Mouse (Mus musculus) forebrain, embryonic 16.5 days (tissue): ENCODE measurements at regions not wholly inside any gene's neighbourhood (a gene's known extent, or its start where the extent isn't known, plus 50 kb on each side); places are given as distances from the start of the nearest gene placed in this dataset.

Experiments
- ATAC-seq: fragments of 200-750 bp; cut with Nextera tagmentation; 2 replicates; pipeline ENCODE4 v1.8.0; 2017; ENCODE audit warnings: mild to moderate bottlenecking, moderate library complexity
- H3K27ac ChIP-seq: fragments of 300-500 bp; sonication (generic); 2 replicates; pipeline ENCODE4 v1.5.1; 2014; ENCODE audit warnings: low read length, control low read depth
- H3K27me3 ChIP-seq: fragments of 300-500 bp; sonication (generic); replicated peaks from 2 replicates; pipeline ENCODE4 v1.6.1; 2014; ENCODE audit warnings: low read length; ENCODE audit not compliant: control insufficient read depth, insufficient read depth
- H3K36me3 ChIP-seq: fragments of 300-500 bp; sonication (generic); 2 replicates; pipeline ENCODE4 v1.6.1; 2014; ENCODE audit not compliant: control insufficient read depth, insufficient read depth
- H3K4me1 ChIP-seq: fragments of 300-500 bp; sonication (generic); replicated peaks from 2 replicates; pipeline ENCODE4 v1.6.1; 2014; ENCODE audit warnings: low read length; ENCODE audit not compliant: control insufficient read depth, insufficient read depth
- H3K4me2 ChIP-seq: fragments of 300-500 bp; sonication (generic); 2 replicates; pipeline ENCODE4 v1.6.1; 2014; ENCODE audit warnings: mild to moderate bottlenecking, low read length, control low read depth
- H3K4me3 ChIP-seq: fragments of 300-500 bp; sonication (generic); replicated peaks from 2 replicates; pipeline ENCODE4 v1.5.1; 2014; ENCODE audit warnings: mild to moderate bottlenecking, low read length, control low read depth
- H3K9ac ChIP-seq: fragments of 300-500 bp; sonication (generic); replicated peaks from 2 replicates; pipeline ENCODE4 v1.6.1; 2014; ENCODE audit warnings: low read depth, low read length, control low read depth
- H3K9me3 ChIP-seq: fragments of 300-500 bp; sonication (generic); 2 replicates; pipeline ENCODE4 v1.6.1; 2016; ENCODE audit warnings: low read length; ENCODE audit not compliant: control insufficient read depth
- WGBS: fragments of 180-500 bp; shearing (Covaris S2); extraction: QIAGEN DNeasy Blood & Tissue Kit; methylation state at CpG from one replicate; pipeline ENCODE4 v1.1.7; 2014; 5-methylcytosine and 5-hydroxymethylcytosine counted together

DNA sequence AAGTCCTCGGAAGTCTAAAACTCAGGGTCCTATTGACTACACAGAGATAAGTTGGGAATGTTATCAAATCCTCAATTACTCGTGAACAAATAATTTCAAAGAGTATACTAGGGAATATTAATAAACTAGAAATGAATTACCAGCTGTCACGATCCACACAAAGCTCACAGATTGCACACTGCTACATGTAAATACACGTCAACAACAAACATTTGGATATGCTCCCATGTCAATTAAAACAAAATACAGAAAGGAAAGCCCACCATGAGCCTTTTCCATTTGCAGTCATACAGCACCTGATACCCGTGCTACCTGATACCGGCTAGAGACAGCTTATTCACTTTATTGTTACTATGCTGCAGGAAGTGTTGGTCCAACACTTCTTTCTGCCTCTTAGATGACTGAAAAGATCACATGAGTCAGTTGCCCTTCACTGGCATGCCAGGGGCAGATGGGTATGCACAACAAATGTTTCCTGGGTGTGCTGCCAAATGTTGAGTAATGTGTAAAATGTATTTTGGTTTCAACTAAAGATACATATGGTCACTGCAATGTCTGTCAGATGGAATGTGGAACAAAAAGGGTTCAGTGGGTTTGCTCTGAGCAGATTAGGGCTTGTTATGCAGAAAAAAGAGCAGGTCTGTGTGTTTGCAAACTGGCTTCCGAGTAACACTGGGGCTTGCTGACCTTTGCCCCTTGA, 212.6 kb upstream of the Ube2e3 start:
- 35% methylated on average over 7 of the region's 7 CpGs for WGBS
- peak; percentile 84 for ATAC-seq
- Histone ChIP-seq H3K9ac (no peak overlapping the region), H3K4me1 (peaks cover 6% of the 10 kb centered on the region; the same call in 1 of the 2 replicates), H3K27me3 (no peaks in the 10 kb centered on the region; the same call in 1 of the 2 replicates), H3K27ac (no peak overlapping the region), H3K4me3 (no peak overlapping the region), H3K4me2 (no peak overlapping the region), H3K9me3 (no peaks in the 10 kb centered on the region), H3K36me3 (no peaks in the 10 kb centered on the region)

DNA sequence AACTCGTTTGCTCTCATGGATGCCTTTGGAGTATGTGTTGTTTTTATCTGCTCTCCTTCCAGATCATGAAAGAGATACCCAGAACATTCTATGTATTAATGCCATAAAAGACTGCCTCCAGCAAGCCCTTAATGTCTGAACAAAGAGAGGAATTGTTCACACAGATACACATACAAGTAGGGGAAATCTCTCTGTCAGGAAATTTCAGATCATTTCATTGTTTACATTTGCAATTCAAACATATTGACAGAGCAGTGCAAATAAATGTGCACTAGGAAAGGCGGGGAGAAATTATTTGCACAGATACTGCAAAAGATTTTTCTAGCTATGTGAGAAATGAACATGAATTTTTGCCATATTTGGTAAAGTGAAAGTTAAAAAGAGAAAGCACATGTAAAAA, 216.4 kb upstream of the Ube2e3 start:
- Histone ChIP-seq H3K4me2 (no peak overlapping the region), H3K9ac (no peak overlapping the region), H3K4me3 (no peak overlapping the region), H3K36me3 (no peaks in the 10 kb centered on the region), H3K9me3 (no peaks in the 10 kb centered on the region), H3K27ac (no peak overlapping the region), H3K4me1 (peaks cover 6% of the 10 kb centered on the region; the same call in 1 of the 2 replicates), H3K27me3 (no peaks in the 10 kb centered on the region; the same call in 1 of the 2 replicates)
- no peak for ATAC-seq
- 53% methylated on average over 2 of the region's 2 CpGs for WGBS

DNA sequence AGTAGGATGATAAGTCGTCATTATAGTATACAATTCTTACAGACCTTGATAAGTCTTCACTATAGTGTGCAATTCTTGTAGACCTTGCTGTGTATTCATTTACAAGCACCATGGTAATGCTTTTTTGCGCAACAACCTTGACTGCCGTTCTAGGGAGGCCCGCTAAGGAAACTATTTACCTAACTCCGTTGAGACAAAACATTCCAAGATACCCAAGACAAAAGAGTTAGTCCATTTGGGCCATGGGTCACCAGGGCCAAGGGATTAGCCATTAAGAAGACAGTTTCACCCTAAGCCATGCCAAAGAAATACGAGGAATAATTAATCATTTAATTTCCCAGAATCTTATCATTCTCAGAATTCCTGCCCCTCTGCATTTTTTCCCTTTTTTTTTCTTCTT, 227.6 kb upstream of the Ube2e3 start:
- Histone ChIP-seq H3K27me3 (no peaks in the 10 kb centered on the region), H3K9ac (no peak overlapping the region), H3K4me3 (no peak overlapping the region), H3K4me1 (no peaks in the 10 kb centered on the region), H3K4me2 (no peak overlapping the region), H3K36me3 (no peaks in the 10 kb centered on the region), H3K27ac (no peak overlapping the region), H3K9me3 (no peaks in the 10 kb centered on the region)
- ATAC-seq = no peak
- 82% methylated on average over 6 of the region's 6 CpGs for WGBS

DNA sequence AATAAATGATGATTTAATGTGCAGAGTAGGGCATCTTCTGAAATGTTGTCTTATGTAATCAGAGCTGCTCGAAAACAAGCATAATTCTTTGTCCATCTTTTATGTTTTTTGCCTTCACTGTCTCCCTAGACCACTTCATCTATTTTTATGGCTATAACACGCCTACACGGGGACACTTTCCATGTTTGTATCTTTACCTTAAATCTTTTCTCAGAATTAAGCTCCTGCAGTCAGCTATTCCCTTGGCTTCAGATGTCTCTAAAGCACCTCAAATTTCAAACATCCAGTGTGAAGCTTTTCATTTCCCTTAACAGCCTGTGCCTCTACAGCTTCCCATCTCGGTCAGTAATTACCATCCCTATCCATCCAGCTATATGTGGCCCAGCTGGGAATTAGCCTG, 242.7 kb upstream of the Ube2e3 start:
- WGBS = 81% methylated on average over 4 of the region's 4 CpGs
- H3K27me3 ChIP-seq = no peaks in the 10 kb centered on the region
- no peak overlapping the region for H3K27ac ChIP-seq
- H3K4me3 ChIP-seq = no peak overlapping the region
- H3K9ac ChIP-seq = no peak overlapping the region
- ATAC-seq = no peak
- no peaks in the 10 kb centered on the region for H3K4me1 ChIP-seq
- no peak overlapping the region for H3K4me2 ChIP-seq
- no peaks in the 10 kb centered on the region for H3K36me3 ChIP-seq
- no peaks in the 10 kb centered on the region for H3K9me3 ChIP-seq

DNA sequence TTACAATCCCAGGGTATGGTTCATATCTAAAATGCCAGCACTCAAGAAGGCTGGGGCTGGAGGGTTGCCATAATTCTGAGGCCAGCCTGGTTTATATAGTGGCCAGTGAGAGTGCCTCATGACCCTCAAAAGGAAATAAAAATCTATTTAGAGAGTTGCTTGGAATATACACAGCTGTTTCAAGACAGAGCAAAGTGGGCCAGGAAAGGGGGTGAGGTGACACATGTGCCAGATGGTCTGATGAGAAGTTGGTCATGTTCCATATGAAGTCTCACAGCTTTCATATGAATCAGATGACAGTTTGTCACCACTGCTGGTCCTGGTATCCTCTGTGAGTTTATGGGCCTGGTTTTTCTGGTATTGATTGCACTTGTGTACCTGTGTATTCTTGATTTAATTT, 261.5 kb upstream of the Ube2e3 start:
- no peak for ATAC-seq
- H3K4me3 ChIP-seq = no peak overlapping the region
- no peak overlapping the region for H3K27ac ChIP-seq
- H3K4me2 ChIP-seq = no peak overlapping the region
- H3K9ac ChIP-seq = no peak overlapping the region
- H3K27me3 ChIP-seq = no peaks in the 10 kb centered on the region
- no peaks in the 10 kb centered on the region for H3K9me3 ChIP-seq
- no peaks in the 10 kb centered on the region for H3K4me1 ChIP-seq
- H3K36me3 ChIP-seq = no peaks in the 10 kb centered on the region

DNA sequence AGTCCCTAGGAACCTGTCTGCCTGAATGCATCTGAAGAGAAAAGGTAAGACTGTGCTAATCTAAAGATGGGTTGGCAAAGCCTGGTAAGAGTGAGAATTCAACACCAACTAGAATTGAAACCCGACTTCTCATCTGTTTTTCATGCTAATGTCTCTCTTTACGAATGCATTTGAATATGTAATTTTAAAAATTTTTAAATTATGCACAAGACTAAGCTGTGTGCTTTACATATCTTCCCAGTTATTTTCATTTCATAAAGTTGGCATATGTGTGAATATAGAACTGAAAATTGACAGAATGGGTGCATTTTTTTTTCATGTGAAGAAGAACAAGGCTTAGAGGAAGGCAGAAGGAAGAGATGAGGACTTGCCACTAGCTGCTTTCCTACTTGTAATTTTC, 267.2 kb upstream of the Ube2e3 start:
- WGBS = 69% methylated on average over 2 of the region's 2 CpGs
- Histone ChIP-seq H3K4me3 (no peak overlapping the region), H3K4me1 (no peaks in the 10 kb centered on the region), H3K9ac (no peak overlapping the region), H3K27ac (no peak overlapping the region), H3K36me3 (no peaks in the 10 kb centered on the region), H3K9me3 (no peaks in the 10 kb centered on the region), H3K27me3 (no peaks in the 10 kb centered on the region), H3K4me2 (no peak overlapping the region)
- ATAC-seq = peak; percentile 73

DNA sequence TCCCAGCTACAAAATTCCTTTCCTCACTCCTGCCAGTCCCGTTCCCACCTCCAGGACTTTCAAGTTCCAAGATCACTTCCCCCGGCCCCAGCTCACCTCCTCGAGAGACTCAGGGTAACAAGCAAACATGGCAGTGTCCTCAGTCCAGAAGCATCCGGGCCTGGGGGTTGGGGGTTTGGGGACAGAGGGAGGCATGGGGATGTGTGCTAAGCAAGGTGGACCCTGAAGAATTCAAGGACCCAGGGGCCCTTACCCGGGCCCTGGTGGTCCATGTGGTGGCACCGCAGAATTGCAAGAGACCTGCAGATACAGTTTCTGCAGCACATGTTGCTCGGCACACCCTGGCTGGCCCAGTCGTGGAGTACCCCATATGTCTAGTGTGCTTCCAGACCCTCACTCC, 269.9 kb upstream of the Ube2e3 start:
- WGBS = 92% methylated on average over 8 of the region's 8 CpGs
- H3K36me3 ChIP-seq = no peaks in the 10 kb centered on the region
- ATAC-seq = no peak

DNA sequence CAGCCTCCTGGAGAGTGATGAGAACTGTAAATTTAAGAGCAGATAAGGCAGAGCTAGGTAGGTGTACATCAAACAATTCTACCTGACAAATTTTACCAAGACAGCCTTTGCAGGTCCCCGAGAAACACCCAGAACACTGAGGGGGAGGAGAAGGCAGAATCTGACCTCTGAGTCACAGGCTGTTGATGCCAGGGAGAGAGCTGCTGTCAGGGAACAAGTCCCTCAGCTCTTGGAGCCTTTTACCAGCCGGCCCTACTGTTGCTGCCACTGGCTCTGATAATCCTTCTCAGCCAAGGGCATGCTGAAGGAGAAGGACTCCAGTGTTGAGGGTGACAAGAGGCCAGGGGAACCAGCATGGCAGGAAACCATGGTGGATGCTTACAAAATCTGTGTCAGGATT, 271.7 kb upstream of the Ube2e3 start:
- H3K4me2 ChIP-seq = no peak overlapping the region
- H3K27ac ChIP-seq = no peak overlapping the region
- no peak overlapping the region for H3K9ac ChIP-seq
- H3K4me1 ChIP-seq = no peaks in the 10 kb centered on the region
- 72% methylated on average over 2 of the region's 2 CpGs for WGBS
- no peak for ATAC-seq
- no peak overlapping the region for H3K4me3 ChIP-seq
- no peaks in the 10 kb centered on the region for H3K36me3 ChIP-seq
- no peaks in the 10 kb centered on the region for H3K9me3 ChIP-seq
- no peaks in the 10 kb centered on the region for H3K27me3 ChIP-seq

More for the DNA sequence above, 269.9 kb upstream of the Ube2e3 start:
- no peak overlapping the region for H3K27ac ChIP-seq
- H3K9ac ChIP-seq = no peak overlapping the region
- H3K9me3 ChIP-seq = no peaks in the 10 kb centered on the region
- H3K4me2 ChIP-seq = no peak overlapping the region
- no peaks in the 10 kb centered on the region for H3K4me1 ChIP-seq
- no peaks in the 10 kb centered on the region for H3K27me3 ChIP-seq
- no peak overlapping the region for H3K4me3 ChIP-seq

DNA sequence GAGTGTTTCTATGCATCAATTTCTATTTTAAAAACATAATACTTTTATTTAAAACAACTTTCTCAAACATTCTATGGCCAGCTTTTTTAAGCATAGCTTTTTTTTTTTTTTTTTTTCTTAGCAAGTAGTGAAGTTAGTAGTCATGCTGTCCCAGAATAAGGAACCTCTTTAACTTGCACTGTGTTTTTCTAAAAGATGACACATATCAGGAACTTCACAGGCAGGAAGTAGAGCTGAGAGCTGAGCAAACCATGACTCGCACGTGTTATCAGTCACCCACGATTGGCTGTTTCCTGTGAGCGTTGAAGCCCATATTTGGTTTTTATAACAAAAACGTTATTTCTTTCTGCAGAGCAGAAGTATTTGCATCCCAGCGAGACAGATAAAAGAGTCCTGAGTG, 287.9 kb upstream of the Ube2e3 start:
- Histone ChIP-seq H3K4me3 (no peak overlapping the region), H3K27me3 (no peaks in the 10 kb centered on the region), H3K27ac (no peak overlapping the region), H3K4me2 (no peak overlapping the region), H3K4me1 (no peaks in the 10 kb centered on the region), H3K9me3 (no peaks in the 10 kb centered on the region), H3K36me3 (no peaks in the 10 kb centered on the region), H3K9ac (no peak overlapping the region)
- WGBS = 85% methylated on average over 6 of the region's 6 CpGs
- no peak for ATAC-seq

DNA sequence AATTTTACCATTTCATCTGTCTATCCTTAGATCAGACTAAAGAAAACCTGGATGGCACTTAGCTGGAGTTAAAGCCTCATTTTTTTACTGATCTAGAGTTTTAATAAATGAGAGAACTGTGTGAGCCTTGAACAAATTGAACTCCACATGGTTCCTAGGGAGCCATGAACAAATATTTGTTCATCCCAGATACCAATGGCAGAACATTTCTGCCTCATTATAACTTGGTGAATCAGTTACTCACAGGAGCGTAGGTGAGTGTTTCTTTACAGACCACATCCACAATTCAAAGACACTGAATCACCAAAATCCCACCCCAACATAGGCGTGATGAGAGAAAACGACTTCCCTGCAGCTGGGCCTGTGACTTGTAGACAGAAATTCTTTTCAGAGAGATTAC, 295.4 kb upstream of the Ube2e3 start:
- WGBS = 71% methylated on average over 3 of the region's 3 CpGs
- H3K4me1 ChIP-seq = no peaks in the 10 kb centered on the region
- H3K36me3 ChIP-seq = no peaks in the 10 kb centered on the region
- H3K27ac ChIP-seq = no peak overlapping the region
- no peak overlapping the region for H3K4me2 ChIP-seq
- H3K4me3 ChIP-seq = no peak overlapping the region
- no peaks in the 10 kb centered on the region for H3K9me3 ChIP-seq
- no peak for ATAC-seq
- H3K27me3 ChIP-seq = no peaks in the 10 kb centered on the region
- H3K9ac ChIP-seq = no peak overlapping the region
